Mouse (Mus musculus): Measurements from ENCODE around the gene Rbfox2. TPM values are rescaled to one million over a fixed set of nuclear protein-coding genes. Genes with fewer than 3 reads are reported as not detected.

The Rbfox2 gene
- polyA plus RNA-seq, 1 experiment from 2014 or later = 67.8 TPM

DNA sequence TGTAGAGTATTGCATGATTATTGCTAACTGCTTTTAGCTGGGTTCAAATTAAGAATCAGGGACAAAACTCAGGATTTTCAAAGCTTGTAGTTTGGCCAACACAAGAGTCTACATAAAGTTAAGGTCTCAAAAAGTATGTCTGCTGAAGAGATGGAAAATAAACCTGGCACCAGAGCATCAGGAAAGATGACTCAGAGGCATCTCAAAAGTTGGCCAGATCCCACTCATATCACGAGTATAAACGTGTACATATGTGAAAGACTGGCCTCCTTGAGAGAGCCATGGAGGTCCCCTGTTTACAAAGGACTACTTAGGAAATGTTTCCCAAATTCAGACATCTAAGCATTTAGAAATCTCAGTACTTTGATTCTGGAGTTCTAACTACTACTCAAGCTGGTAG lies 138.0 kb downstream of the Rbfox2 start:
- Histone ChIP-seq H3K36me3 (ENCODE audit: control insufficient read depth, insufficient read depth, low read length) (no peaks in the 10 kb centered on the region), H3K4me2 (ENCODE audit: low read length) (no peak overlapping the region), H3K4me3 (ENCODE audit: low read depth, low read length) (no peak overlapping the region), H3K4me1 (replicated peaks; ENCODE audit: control insufficient read depth, insufficient read depth, low read length) (peaks cover 20% of the 10 kb centered on the region), H3K9me3 (ENCODE audit: control insufficient read depth, low read length) (no peaks in the 10 kb centered on the region), H3K9ac (ENCODE audit: low read length) (no peak overlapping the region), H3K27ac (ENCODE audit: low read depth) (no peak overlapping the region), H3K27me3 (replicated peaks; ENCODE audit: control insufficient read depth, insufficient read depth, low read length) (no peaks in the 10 kb centered on the region)
- no peak for ATAC-seq (replicated peaks; ENCODE audit: low FRiP score, low TSS enrichment, low read depth)
- 77% methylated on average over 2 of the region's 2 CpGs for WGBS
- no peak for DNase-seq (ENCODE audit: low spot score)

DNA sequence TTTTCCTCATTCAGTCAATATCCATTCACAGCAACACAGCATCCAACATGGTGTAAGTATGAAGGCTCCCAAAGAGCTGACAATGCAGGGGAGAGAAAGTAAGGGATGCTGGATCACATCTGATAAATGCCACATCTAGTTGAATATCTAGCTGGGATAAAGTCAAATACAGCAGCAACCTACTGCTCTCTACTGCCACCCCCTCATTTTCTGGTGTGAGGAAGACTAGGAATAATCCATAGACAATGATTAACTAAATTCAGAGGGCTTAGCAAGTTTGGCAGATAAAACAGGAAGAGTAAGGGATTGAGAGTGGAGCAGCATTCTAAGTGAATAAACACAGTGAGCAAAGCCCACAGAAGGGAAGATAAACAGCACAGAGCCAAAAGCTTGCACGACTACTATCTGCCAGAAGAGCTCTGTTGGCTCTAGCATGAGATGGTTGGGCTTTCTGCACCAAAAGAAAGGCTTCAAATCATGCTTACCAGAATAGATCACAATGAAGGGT lies 140.5 kb downstream of the Rbfox2 start:
- peaks cover 37% of the 10 kb centered on the region for H3K4me1 ChIP-seq (replicated peaks; ENCODE audit: control insufficient read depth, insufficient read depth, low read length)
- 23% methylated on average over 1 of the region's 1 CpGs for WGBS
- ATAC-seq (replicated peaks; ENCODE audit: low FRiP score, low TSS enrichment, low read depth) = no peak

DNA sequence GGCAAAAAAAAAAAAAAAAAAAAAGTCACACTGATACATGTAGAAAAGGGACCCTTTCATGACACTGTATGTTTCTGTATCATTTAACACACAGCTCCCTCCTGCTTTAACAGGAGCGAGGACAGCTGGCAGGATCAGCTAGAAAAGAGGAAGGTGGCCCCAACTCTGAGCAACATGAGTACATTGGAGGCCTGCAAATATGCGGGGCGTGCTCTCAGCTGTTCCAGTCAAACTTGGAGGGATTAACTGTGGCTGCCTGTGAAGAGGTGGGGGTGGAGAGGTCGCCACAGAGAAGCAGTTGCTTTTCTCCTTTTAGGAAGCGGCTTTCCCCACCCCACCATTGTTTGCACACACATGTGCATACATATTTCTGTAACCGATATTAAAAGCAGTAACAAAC lies 143.5 kb downstream of the Rbfox2 start:
- no peak overlapping the region for H3K9ac ChIP-seq (ENCODE audit: low read length)
- 0 out of 2 replicates have a peak overlapping the region, but pooled peaks have one; percentile 9 for H3K27ac ChIP-seq (ENCODE audit: low read depth)
- peaks cover 43% of the 10 kb centered on the region for H3K4me1 ChIP-seq (replicated peaks; ENCODE audit: control insufficient read depth, insufficient read depth, low read length)
- no peaks in the 10 kb centered on the region for H3K36me3 ChIP-seq (ENCODE audit: control insufficient read depth, insufficient read depth, low read length)
- H3K4me2 ChIP-seq (ENCODE audit: low read length) = 0 out of 2 replicates have a peak overlapping the region, but pooled peaks have one; percentile 10
- H3K4me3 ChIP-seq (ENCODE audit: low read depth, low read length) = no peak overlapping the region
- no peaks in the 10 kb centered on the region for H3K27me3 ChIP-seq (replicated peaks; ENCODE audit: control insufficient read depth, insufficient read depth, low read length)
- 23% methylated on average over 6 of the region's 6 CpGs for WGBS
- no peaks in the 10 kb centered on the region for H3K9me3 ChIP-seq (ENCODE audit: control insufficient read depth, low read length)
- ATAC-seq (replicated peaks; ENCODE audit: low FRiP score, low TSS enrichment, low read depth) = no peak
- no peak for DNase-seq (ENCODE audit: low spot score)

More for the DNA sequence above, 140.5 kb downstream of the Rbfox2 start:
- H3K36me3 ChIP-seq (ENCODE audit: control insufficient read depth, insufficient read depth, low read length) = no peaks in the 10 kb centered on the region
- H3K9me3 ChIP-seq (ENCODE audit: control insufficient read depth, low read length) = no peaks in the 10 kb centered on the region
- H3K4me3 ChIP-seq (ENCODE audit: low read depth, low read length) = no peak overlapping the region
- no peaks in the 10 kb centered on the region for H3K27me3 ChIP-seq (replicated peaks; ENCODE audit: control insufficient read depth, insufficient read depth, low read length)
- DNase-seq (ENCODE audit: low spot score) = no peak
- no peak overlapping the region for H3K27ac ChIP-seq (ENCODE audit: low read depth)
- H3K4me2 ChIP-seq (ENCODE audit: low read length) = no peak overlapping the region
- H3K9ac ChIP-seq (ENCODE audit: low read length) = no peak overlapping the region

DNA sequence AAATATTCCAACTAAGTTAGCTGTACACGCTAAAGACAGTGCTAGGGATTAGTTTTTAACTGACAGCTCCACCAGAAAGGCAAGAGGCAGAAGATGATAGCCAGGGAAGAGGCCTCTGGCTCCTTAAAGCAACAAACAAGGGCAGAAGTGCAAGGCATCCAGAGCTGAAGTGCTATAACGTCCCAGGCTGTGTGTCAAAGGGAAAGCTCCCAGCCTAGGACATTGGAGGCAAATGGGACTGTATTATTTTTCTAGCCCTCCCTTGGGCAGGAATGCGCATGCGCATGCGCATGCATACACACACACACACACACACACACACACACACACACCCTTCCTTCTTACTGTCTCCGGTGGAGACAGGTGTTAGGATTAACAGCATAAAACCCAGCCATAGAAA lies 143.9 kb downstream of the Rbfox2 start:
- no peak overlapping the region for H3K9ac ChIP-seq (ENCODE audit: low read length)
- no peaks in the 10 kb centered on the region for H3K36me3 ChIP-seq (ENCODE audit: control insufficient read depth, insufficient read depth, low read length)
- no peak overlapping the region for H3K4me3 ChIP-seq (ENCODE audit: low read depth, low read length)
- H3K4me2 ChIP-seq (ENCODE audit: low read length) = no peak overlapping the region
- WGBS = 61% methylated on average over 6 of the region's 6 CpGs
- no peaks in the 10 kb centered on the region for H3K9me3 ChIP-seq (ENCODE audit: control insufficient read depth, low read length)
- H3K27me3 ChIP-seq (replicated peaks; ENCODE audit: control insufficient read depth, insufficient read depth, low read length) = no peaks in the 10 kb centered on the region
- peaks cover 43% of the 10 kb centered on the region for H3K4me1 ChIP-seq (replicated peaks; ENCODE audit: control insufficient read depth, insufficient read depth, low read length)
- DNase-seq (ENCODE audit: low spot score) (no peak), ATAC-seq (replicated peaks; ENCODE audit: low FRiP score, low TSS enrichment, low read depth) (no peak)
- H3K27ac ChIP-seq (ENCODE audit: low read depth) = 0 out of 2 replicates have a peak overlapping the region, but pooled peaks have one; percentile 9

DNA sequence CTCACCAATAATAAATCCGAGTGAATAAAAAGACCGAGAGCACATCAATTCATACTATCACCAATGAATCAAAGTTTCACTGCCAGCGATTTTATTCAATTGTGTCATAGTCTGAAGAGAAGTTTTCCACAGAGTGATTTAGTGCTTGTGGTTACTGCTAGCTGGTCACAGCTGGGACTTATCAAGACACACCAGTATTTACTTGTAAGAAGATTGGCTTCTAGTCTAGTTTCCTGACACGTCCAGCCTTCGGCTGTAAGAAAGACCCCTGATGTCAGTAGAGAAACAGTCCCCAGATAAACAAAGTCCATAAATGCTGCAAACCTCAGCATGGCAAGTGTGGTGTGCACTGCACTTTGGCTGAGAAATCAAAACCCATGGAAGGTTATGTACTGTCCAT lies 145.4 kb downstream of the Rbfox2 start:
- no peaks in the 10 kb centered on the region for H3K9me3 ChIP-seq (ENCODE audit: control insufficient read depth, low read length)
- H3K27me3 ChIP-seq (replicated peaks; ENCODE audit: control insufficient read depth, insufficient read depth, low read length) = no peaks in the 10 kb centered on the region
- H3K36me3 ChIP-seq (ENCODE audit: control insufficient read depth, insufficient read depth, low read length) = no peaks in the 10 kb centered on the region
- H3K27ac ChIP-seq (ENCODE audit: low read depth) = peak overlapping the region; percentile 43; the same call in 1 of the 2 replicates
- WGBS = 42% methylated on average over 5 of the region's 5 CpGs
- DNase-seq (ENCODE audit: low spot score) = no peak
- H3K4me1 ChIP-seq (replicated peaks; ENCODE audit: control insufficient read depth, insufficient read depth, low read length) = peaks cover 47% of the 10 kb centered on the region
- H3K9ac ChIP-seq (ENCODE audit: low read length) = no peak overlapping the region
- no peak for ATAC-seq (replicated peaks; ENCODE audit: low FRiP score, low TSS enrichment, low read depth)
- no peak overlapping the region for H3K4me2 ChIP-seq (ENCODE audit: low read length)
- no peak overlapping the region for H3K4me3 ChIP-seq (ENCODE audit: low read depth, low read length)

DNA sequence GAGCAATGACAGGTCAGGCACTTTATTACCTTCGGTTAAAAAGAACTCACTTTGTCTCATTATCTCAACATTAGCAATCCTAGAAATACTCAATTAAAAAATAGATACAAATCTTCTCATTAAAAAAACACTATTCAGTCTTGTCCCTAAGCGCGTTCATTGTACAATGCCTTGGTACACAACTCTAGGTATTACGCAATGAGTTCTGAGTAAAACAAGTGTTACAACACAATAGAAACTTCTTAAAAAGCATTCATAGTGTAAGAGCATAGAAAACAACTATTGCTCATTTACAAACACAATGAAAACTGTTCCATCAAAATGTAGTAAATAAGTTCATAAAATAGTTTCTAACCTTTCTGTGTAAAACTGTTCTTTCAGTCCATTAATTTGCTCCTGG lies 146.0 kb downstream of the Rbfox2 start:
- no peak overlapping the region for H3K9ac ChIP-seq (ENCODE audit: low read length)
- no peaks in the 10 kb centered on the region for H3K36me3 ChIP-seq (ENCODE audit: control insufficient read depth, insufficient read depth, low read length)
- WGBS = 90% methylated on average over 4 of the region's 4 CpGs
- H3K27me3 ChIP-seq (replicated peaks; ENCODE audit: control insufficient read depth, insufficient read depth, low read length) = no peaks in the 10 kb centered on the region
- no peak for DNase-seq (ENCODE audit: low spot score)
- no peak overlapping the region for H3K4me3 ChIP-seq (ENCODE audit: low read depth, low read length)
- no peak for ATAC-seq (replicated peaks; ENCODE audit: low FRiP score, low TSS enrichment, low read depth)
- H3K4me1 ChIP-seq (replicated peaks; ENCODE audit: control insufficient read depth, insufficient read depth, low read length) = peaks cover 43% of the 10 kb centered on the region
- no peak overlapping the region for H3K4me2 ChIP-seq (ENCODE audit: low read length)
- no peak overlapping the region for H3K27ac ChIP-seq (ENCODE audit: low read depth)
- no peaks in the 10 kb centered on the region for H3K9me3 ChIP-seq (ENCODE audit: control insufficient read depth, low read length)

DNA sequence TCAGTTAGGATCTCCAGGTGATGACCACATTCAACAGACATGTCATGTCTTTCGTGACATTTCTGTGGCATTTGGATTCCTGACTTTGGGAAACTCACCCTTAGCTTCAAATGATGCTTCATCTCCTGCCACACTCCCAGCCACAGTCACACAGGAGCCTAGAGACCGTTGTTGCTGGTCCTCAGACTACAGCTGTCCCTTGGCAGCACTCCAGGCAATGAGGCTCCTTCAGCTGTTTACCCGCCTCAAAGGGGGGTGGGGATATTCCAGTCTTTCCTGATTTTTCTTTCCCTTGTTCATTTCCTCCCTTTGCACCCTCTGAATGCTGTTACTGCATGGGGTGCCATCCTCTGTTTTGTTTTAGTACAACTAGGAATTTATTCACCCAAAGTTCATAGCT lies 150.3 kb downstream of the Rbfox2 start:
- ATAC-seq (replicated peaks; ENCODE audit: low FRiP score, low TSS enrichment, low read depth) (no peak), DNase-seq (ENCODE audit: low spot score) (no peak)
- Histone ChIP-seq H3K27me3 (replicated peaks; ENCODE audit: control insufficient read depth, insufficient read depth, low read length) (no peaks in the 10 kb centered on the region), H3K4me2 (ENCODE audit: low read length) (no peak overlapping the region), H3K36me3 (ENCODE audit: control insufficient read depth, insufficient read depth, low read length) (no peaks in the 10 kb centered on the region), H3K27ac (ENCODE audit: low read depth) (peak overlapping the region; percentile 51; the same call in 1 of the 2 replicates), H3K4me3 (ENCODE audit: low read depth, low read length) (no peak overlapping the region), H3K4me1 (replicated peaks; ENCODE audit: control insufficient read depth, insufficient read depth, low read length) (peaks cover 28% of the 10 kb centered on the region), H3K9me3 (ENCODE audit: control insufficient read depth, low read length) (no peaks in the 10 kb centered on the region), H3K9ac (ENCODE audit: low read length) (no peak overlapping the region)
- 29% methylated on average over 3 of the region's 3 CpGs for WGBS

DNA sequence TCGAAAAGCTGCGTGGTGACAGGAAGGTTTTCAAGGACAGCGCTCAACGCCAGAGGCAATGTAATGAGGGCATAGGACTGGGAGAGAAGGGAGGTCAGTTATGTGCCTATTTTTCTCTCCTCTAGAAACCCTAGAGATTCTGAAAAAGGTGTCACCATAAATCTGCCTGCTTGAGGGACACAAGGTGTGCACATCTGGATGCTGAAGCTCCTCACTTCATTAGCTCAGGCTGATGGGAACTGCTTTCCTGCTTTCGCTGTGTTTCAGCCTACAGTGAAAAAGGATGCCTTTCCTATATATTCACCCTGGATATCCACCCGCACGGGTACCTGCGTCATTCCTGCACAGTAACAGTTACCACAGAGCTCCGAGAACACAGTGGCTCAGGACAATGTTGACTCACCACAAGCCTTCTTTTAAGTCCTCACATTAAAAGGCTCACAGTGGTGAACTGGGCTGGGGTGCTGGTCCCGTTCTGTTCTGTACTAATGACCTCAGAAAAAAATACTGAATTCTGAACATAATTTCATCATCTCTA lies 152.5 kb downstream of the Rbfox2 start:
- H3K4me2 ChIP-seq (ENCODE audit: low read length) = peak overlapping the region; percentile 68; the same call in 1 of the 2 replicates
- H3K4me3 ChIP-seq (ENCODE audit: low read depth, low read length) = no peak overlapping the region
- H3K9ac ChIP-seq (ENCODE audit: low read length) = no peak overlapping the region
- no peak for DNase-seq (ENCODE audit: low spot score)
- no peaks in the 10 kb centered on the region for H3K9me3 ChIP-seq (ENCODE audit: control insufficient read depth, low read length)
- H3K27me3 ChIP-seq (replicated peaks; ENCODE audit: control insufficient read depth, insufficient read depth, low read length) = no peaks in the 10 kb centered on the region
- H3K27ac ChIP-seq (ENCODE audit: low read depth) = peak overlapping the region; percentile 91; the same call in 1 of the 2 replicates
- H3K4me1 ChIP-seq (replicated peaks; ENCODE audit: control insufficient read depth, insufficient read depth, low read length) = peaks cover 39% of the 10 kb centered on the region
- no peak for ATAC-seq (replicated peaks; ENCODE audit: low FRiP score, low TSS enrichment, low read depth)
- no peaks in the 10 kb centered on the region for H3K36me3 ChIP-seq (ENCODE audit: control insufficient read depth, insufficient read depth, low read length)
- 67% methylated on average over 10 of the region's 10 CpGs for WGBS

DNA sequence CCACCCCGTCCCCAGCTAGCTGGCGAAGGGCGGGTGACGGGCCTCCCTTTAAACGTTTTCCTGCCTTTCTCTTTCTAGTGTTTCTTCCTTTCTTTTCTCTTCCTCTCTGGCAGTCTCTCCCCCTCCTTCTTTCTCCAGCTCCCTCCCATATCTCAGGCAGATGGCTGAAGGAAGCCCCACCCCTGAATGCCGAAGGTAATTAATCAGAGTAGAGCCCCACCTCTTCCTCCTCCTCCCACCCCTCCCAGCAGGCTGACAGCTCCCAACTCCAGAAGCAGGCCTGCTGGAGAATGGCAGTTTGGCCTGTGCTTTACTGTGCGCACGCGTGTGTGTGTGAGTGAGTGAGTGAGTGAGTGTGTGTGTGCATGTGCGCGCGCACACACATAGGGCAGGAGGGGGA lies 153.2 kb downstream of the Rbfox2 start:
- Histone ChIP-seq H3K9me3 (ENCODE audit: control insufficient read depth, low read length) (no peaks in the 10 kb centered on the region), H3K9ac (ENCODE audit: low read length) (peak overlapping the region; percentile 71), H3K4me1 (replicated peaks; ENCODE audit: control insufficient read depth, insufficient read depth, low read length) (peaks cover 46% of the 10 kb centered on the region), H3K4me2 (ENCODE audit: low read length) (peak overlapping the region; percentile 68), H3K27me3 (replicated peaks; ENCODE audit: control insufficient read depth, insufficient read depth, low read length) (no peaks in the 10 kb centered on the region), H3K27ac (ENCODE audit: low read depth) (peak overlapping the region; percentile 91), H3K4me3 (ENCODE audit: low read depth, low read length) (peak overlapping the region; percentile 63), H3K36me3 (ENCODE audit: control insufficient read depth, insufficient read depth, low read length) (no peaks in the 10 kb centered on the region)
- ATAC-seq (replicated peaks; ENCODE audit: low FRiP score, low TSS enrichment, low read depth) (peak; percentile 92), DNase-seq (ENCODE audit: low spot score) (peak; percentile 88)
- 1% methylated on average over 12 of the region's 12 CpGs for WGBS
